Mouse (Mus musculus) heart, adult 2 months (tissue): ENCODE data around the gene Hk2.

Experiments used
- CTCF ChIP-seq: fragments of 200-600 bp; IDR thresholded peaks from 2 replicates; pipeline ENCODE4 v1.8.1; 2022; ENCODE audit warnings: antibody characterized with exemption, mild to moderate bottlenecking, moderate library complexity
- EP300 ChIP-seq: fragments of 200-500 bp; IDR thresholded peaks from 2 replicates; pipeline ENCODE4 v1.6.1; 2011; ENCODE audit warnings: low read depth, low read length, control low read depth; ENCODE audit not compliant: insufficient read depth
- POLR2A ChIP-seq: fragments of 200-500 bp; IDR thresholded peaks from 2 replicates; pipeline ENCODE4 v1.6.1; 2011; ENCODE audit warnings: mild to moderate bottlenecking, low read depth, low read length, control low read depth; ENCODE audit not compliant: insufficient read depth

GRCm38 (mm10) chr6:82702593-82703017 is 71.6 kb downstream of the Hk2 start:
- TF ChIP-seq EP300 (no peak), POLR2A (no peak), CTCF (peak; percentile 95)
